Mouse (Mus musculus) liver, postnatal 0 days (tissue): ENCODE results near the gene Psen2. TPM values are rescaled to one million over a fixed set of nuclear protein-coding genes. Genes with fewer than 3 reads are reported as not detected.

Experiments
- ATAC-seq: fragments of 200-750 bp; cut with Nextera tagmentation; 2 replicates; pipeline ENCODE4 v1.8.0; 2017; ENCODE audit warnings: mild to moderate bottlenecking, moderate library complexity
- DNase-seq: peaks from one replicate; pipeline ENCODE4 v3.0.0-alpha.2; 2016
- H3K27ac ChIP-seq: fragments of 300-500 bp; sonication (generic); 2 replicates; pipeline ENCODE4 v1.5.1; 2014; ENCODE audit warnings: antibody characterized with exemption, moderate library complexity, mild to moderate bottlenecking, low read depth
- H3K27me3 ChIP-seq: fragments of 300-500 bp; sonication (generic); 2 replicates; pipeline ENCODE4 v1.6.1; 2014; ENCODE audit warnings: low read length, control low read depth, mixed read lengths; ENCODE audit not compliant: insufficient read depth
- H3K36me3 ChIP-seq: fragments of 300-500 bp; sonication (generic); replicated peaks from 2 replicates; pipeline ENCODE4 v1.6.1; 2014; ENCODE audit warnings: mild to moderate bottlenecking, control low read depth, low read length, moderate library complexity, mixed read lengths; ENCODE audit not compliant: insufficient read depth
- H3K4me1 ChIP-seq: fragments of 300-500 bp; sonication (generic); 2 replicates; pipeline ENCODE4 v1.6.1; 2014; ENCODE audit warnings: antibody characterized with exemption, mild to moderate bottlenecking, control low read depth; ENCODE audit not compliant: insufficient read depth
- H3K4me2 ChIP-seq: fragments of 300-500 bp; sonication (generic); 2 replicates; pipeline ENCODE4 v1.6.1; 2014; ENCODE audit warnings: low read depth, mild to moderate bottlenecking, low read length, moderate library complexity, mixed read lengths
- H3K4me3 ChIP-seq: fragments of 300-500 bp; sonication (generic); 2 replicates; pipeline ENCODE4 v1.5.1; 2014; ENCODE audit warnings: low read depth, low read length
- H3K9ac ChIP-seq: fragments of 300-500 bp; sonication (generic); replicated peaks from 2 replicates; pipeline ENCODE4 v1.6.1; 2014; ENCODE audit warnings: mild to moderate bottlenecking, moderate library complexity
- H3K9me3 ChIP-seq: fragments of 300-500 bp; sonication (generic); 2 replicates; pipeline ENCODE4 v1.6.1; 2016; ENCODE audit warnings: mild to moderate bottlenecking, control low read depth, low read length, mixed read lengths
- CTCF ChIP-seq: sonication (generic); IDR thresholded peaks from 2 replicates; pipeline ENCODE4 v1.5.1; 2016; ENCODE audit warnings: antibody characterized with exemption, low read depth
- EP300 ChIP-seq: IDR thresholded peaks from 2 replicates; pipeline ENCODE4 v1.6.1; 2016; ENCODE audit warnings: antibody characterized with exemption, low read depth, mild to moderate bottlenecking
- WGBS: fragments of 180-500 bp; shearing (Covaris S2); extraction: QIAGEN DNeasy Blood & Tissue Kit; methylation state at CpG from one replicate; pipeline ENCODE4 v1.1.7; 2014; ENCODE audit not compliant: insufficient replicate concordance; 5-methylcytosine and 5-hydroxymethylcytosine counted together
- polyA plus RNA-seq: library from polyadenylated mRNA; unstranded; fragments of >200 nt; fragmentation: Nextera tagmentation; extraction: Ambion mirVana; gene quantifications from 2 replicates; pipeline ENCODE4 v1.2.1, GENCODE M21; 2015

Psen2 gene
- polyA plus RNA-seq, 1 experiment from 2014 or later, result 25.6 TPM

DNA sequence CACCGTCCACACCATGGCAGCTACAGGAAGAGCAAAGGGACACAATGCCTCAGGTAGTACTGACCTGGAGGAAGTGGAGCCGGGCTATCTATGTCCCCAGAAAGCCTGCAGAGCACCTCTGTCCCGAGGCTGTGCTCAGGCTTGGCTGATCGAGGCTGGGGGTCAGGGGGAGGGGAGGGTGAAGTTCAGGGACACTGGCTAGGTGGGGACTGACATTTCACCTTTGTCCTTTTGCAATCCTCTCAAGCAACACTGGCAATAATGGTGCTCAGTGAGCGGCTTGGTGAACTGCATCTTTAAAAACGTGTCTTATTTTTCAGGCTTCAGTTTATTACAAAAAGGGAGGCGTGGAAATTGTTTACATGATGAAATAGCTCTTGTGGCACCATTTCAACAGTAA lies 33.3 kb downstream of the Psen2 start:
- Histone ChIP-seq H3K27me3 (no peaks in the 10 kb centered on the region), H3K9me3 (no peaks in the 10 kb centered on the region), H3K36me3 (peaks cover 14% of the 10 kb centered on the region; the same call in 1 of the 2 replicates), H3K9ac (no peak overlapping the region), H3K27ac (no peak overlapping the region), H3K4me1 (peaks cover 11% of the 10 kb centered on the region; the same call in 1 of the 2 replicates), H3K4me3 (no peak overlapping the region), H3K4me2 (no peak overlapping the region)
- WGBS, result 68% methylated on average over 7 of the region's 7 CpGs
- no peak for DNase-seq
- TF ChIP-seq EP300 (no peak), CTCF (no peak)
- no peak for ATAC-seq

DNA sequence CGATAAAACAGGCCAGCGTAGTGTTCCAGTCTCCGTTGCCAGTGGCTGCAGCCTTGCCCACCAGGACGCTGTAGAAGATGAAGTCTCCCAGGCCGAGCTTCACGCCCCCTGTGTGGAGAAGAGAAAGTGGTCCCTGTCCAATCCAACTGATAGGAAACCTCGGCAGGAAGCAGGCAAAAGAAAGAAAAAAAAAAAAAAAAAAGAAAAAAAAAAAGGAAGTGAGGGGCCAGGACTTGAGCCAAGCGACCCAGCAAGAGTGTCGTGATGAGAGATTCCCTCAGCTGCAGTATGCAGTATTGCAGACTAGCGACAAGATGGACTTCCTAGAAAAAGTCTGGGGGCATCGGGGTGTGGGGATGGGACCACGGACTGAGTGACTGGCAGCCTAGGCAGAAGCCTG lies 34.4 kb downstream of the Psen2 start:
- Histone ChIP-seq H3K4me3 (no peak overlapping the region), H3K27ac (no peak overlapping the region), H3K4me1 (peaks cover 11% of the 10 kb centered on the region; the same call in 1 of the 2 replicates), H3K27me3 (no peaks in the 10 kb centered on the region), H3K9me3 (no peaks in the 10 kb centered on the region), H3K4me2 (no peak overlapping the region), H3K36me3 (peaks cover 13% of the 10 kb centered on the region; the same call in 1 of the 2 replicates), H3K9ac (no peak overlapping the region)
- no peak for DNase-seq
- 63% methylated on average over 12 of the region's 12 CpGs for WGBS
- ATAC-seq, result no peak
- no peak for TF ChIP-seq EP300
- no peak for TF ChIP-seq CTCF

DNA sequence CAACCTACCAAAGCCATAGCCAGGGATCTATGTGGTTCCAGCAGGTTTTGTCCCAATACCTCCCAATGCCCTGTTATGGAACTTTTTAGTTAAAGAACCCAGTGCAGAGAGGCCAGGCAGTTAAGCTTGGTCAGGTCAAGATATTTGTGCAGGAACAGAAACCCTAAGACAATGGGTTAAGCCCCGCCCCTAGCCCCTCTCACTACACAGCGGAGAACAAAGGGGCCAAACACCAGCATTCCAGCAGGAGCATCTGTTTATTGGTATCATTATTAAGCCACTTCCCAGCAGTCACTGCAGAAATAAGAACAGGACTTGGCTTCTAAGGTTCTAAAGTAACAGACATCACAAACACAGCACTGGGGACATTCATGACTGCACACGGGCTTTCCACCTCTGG lies 36.5 kb downstream of the Psen2 start:
- Histone ChIP-seq H3K4me2 (peak overlapping the region; percentile 69), H3K4me3 (no peak overlapping the region), H3K36me3 (peaks cover 6% of the 10 kb centered on the region; the same call in 1 of the 2 replicates), H3K9me3 (no peaks in the 10 kb centered on the region), H3K9ac (0 out of 2 replicates have a peak overlapping the region, but pooled peaks have one; percentile 39), H3K4me1 (peaks cover 14% of the 10 kb centered on the region; the same call in 1 of the 2 replicates), H3K27ac (peak overlapping the region; percentile 78; the same call in 1 of the 2 replicates), H3K27me3 (no peaks in the 10 kb centered on the region)
- 75% methylated on average over 3 of the region's 3 CpGs for WGBS
- no peak for ATAC-seq
- TF ChIP-seq CTCF (no peak), EP300 (no peak)
- DNase-seq, result no peak

DNA sequence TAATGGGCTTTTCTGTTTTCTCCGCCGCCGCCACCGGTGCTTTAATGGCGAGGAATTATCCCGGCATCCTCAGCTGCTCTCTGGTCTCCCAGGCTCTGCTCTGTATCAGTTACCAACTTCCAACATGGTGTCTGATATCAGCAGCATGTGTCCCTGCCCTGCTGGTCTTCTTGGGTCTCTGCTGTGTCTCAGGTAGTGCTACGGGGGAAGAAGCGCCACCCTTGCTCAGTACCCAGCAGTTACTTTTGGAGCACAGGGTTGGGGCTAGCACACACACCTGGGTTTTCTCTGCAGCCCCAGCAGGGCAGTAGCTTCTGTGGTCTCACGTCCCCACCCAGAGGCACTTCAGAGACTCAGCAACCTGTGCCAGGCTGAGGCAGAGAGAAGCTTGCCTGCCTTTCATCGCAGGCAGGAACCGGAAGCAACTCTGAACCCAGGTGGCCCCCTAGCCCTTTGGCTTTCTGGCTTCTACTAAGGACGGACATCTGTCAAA lies 37.0 kb downstream of the Psen2 start:
- Histone ChIP-seq H3K27me3 (no peaks in the 10 kb centered on the region), H3K27ac (peak overlapping the region; percentile 78), H3K4me1 (peaks cover 14% of the 10 kb centered on the region; the same call in 1 of the 2 replicates), H3K9me3 (no peaks in the 10 kb centered on the region), H3K4me2 (peak overlapping the region; percentile 69), H3K36me3 (peaks cover 6% of the 10 kb centered on the region; the same call in 1 of the 2 replicates), H3K4me3 (peak overlapping the region; percentile 54), H3K9ac (peak overlapping the region; percentile 39)
- TF ChIP-seq CTCF (peak; percentile 47), EP300 (no peak)
- peak; percentile 45 for DNase-seq
- ATAC-seq, result peak; percentile 65
- WGBS, result 12% methylated on average over 12 of the region's 12 CpGs

DNA sequence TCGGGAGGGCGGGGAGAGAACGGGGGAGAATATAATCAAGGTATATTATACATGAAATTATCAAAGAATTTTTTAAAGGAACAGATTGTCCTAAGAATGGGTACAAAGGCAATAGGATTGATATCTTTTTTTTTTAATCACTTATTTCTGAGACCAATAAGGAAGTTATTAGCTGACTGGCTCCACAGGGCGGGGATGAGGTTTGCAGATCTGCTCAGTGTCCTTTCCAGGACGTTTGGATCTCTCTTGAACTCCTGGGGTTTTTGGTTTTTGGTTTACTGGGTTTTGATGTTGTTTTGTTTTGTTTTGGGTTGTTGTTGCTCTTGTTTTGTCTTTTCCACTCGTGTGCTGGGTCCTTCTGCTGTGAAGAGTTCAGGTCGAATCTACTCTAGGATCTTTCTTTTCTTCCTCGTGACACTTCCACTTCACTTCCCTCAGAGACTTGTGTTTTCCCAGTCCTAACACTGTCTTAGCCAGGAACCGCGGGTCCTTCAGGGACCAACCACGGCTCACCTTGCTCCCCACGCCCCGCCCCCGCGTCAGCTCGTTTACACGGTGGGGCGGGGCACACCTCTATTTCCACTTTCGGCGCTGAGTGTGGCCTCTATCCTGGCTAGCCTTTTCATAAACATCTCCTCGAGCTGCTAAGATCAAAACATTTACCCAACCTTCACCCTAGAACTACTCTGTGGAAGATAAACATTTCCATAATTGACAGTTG lies 37.6 kb downstream of the Psen2 start:
- peak; percentile 87 for DNase-seq
- WGBS, result 16% methylated on average over 21 of the region's 21 CpGs
- H3K36me3 ChIP-seq, result peaks cover 6% of the 10 kb centered on the region; the same call in 1 of the 2 replicates
- peak overlapping the region; percentile 54 for H3K4me3 ChIP-seq
- H3K27me3 ChIP-seq, result no peaks in the 10 kb centered on the region
- peaks cover 20% of the 10 kb centered on the region for H3K4me1 ChIP-seq
- peak overlapping the region; percentile 69 for H3K4me2 ChIP-seq
- H3K9me3 ChIP-seq, result no peaks in the 10 kb centered on the region
- TF ChIP-seq CTCF (no peak), EP300 (no peak)
- ATAC-seq, result peak; percentile 91
- H3K27ac ChIP-seq, result peak overlapping the region; percentile 78
- H3K9ac ChIP-seq, result peak overlapping the region; percentile 39

DNA sequence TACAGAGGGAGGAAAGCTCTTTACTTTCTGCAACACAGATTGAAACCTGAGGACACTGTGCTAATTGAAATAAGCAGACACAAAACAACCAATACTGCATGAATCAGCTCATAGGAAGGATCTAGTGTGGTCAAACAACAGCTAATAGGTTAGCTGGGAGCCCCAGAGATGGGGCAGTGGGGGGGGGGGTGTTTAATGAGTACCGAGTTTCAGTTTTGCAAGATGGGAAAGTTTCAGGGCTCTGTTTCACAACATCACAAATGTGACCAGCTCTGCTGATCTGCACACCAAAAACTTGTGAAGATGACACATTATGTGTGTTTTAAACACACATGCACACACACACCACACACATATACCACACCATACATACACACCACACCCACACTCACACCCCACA lies 41.2 kb downstream of the Psen2 start:
- no peak overlapping the region for H3K4me3 ChIP-seq
- 61% methylated on average over 1 of the region's 1 CpGs for WGBS
- peaks cover 20% of the 10 kb centered on the region for H3K4me1 ChIP-seq
- H3K27ac ChIP-seq, result no peak overlapping the region
- H3K4me2 ChIP-seq, result no peak overlapping the region
- TF ChIP-seq EP300, result no peak
- TF ChIP-seq CTCF, result no peak
- peak; percentile 52 for DNase-seq
- ATAC-seq, result peak; percentile 54
- H3K9ac ChIP-seq, result no peak overlapping the region
- no peaks in the 10 kb centered on the region for H3K36me3 ChIP-seq
- no peaks in the 10 kb centered on the region for H3K9me3 ChIP-seq
- no peaks in the 10 kb centered on the region for H3K27me3 ChIP-seq
